Mouse (Mus musculus) intestine, postnatal 0 days (tissue): ENCODE measurements at regions not wholly inside any gene's neighbourhood (a gene's known extent, or its start where the extent isn't known, plus 50 kb on each side); places are given as distances from the start of the nearest gene placed in this dataset.

Experiments
- ATAC-seq: fragments of 200-750 bp; cut with Nextera tagmentation; 2 replicates; pipeline ENCODE4 v1.8.0; 2017; ENCODE audit warnings: mild to moderate bottlenecking, moderate TSS enrichment, moderate library complexity
- H3K27ac ChIP-seq: fragments of 300-500 bp; sonication (generic); 2 replicates; pipeline ENCODE4 v1.5.1; 2014; ENCODE audit warnings: mild to moderate bottlenecking, low read depth, low read length, moderate library complexity
- H3K27me3 ChIP-seq: fragments of 300-500 bp; sonication (generic); replicated peaks from 2 replicates; pipeline ENCODE4 v1.6.1; 2014; ENCODE audit warnings: low read length, mixed read lengths; ENCODE audit not compliant: control insufficient read depth, insufficient read depth
- H3K36me3 ChIP-seq: fragments of 300-500 bp; sonication (generic); 2 replicates; pipeline ENCODE4 v1.6.1; 2014; ENCODE audit warnings: mild to moderate bottlenecking, moderate library complexity; ENCODE audit not compliant: control insufficient read depth, insufficient read depth
- H3K4me1 ChIP-seq: fragments of 300-500 bp; sonication (generic); replicated peaks from 2 replicates; pipeline ENCODE4 v1.6.1; 2014; ENCODE audit warnings: antibody characterized with exemption, low read length, mixed read lengths; ENCODE audit not compliant: control insufficient read depth, insufficient read depth
- H3K4me2 ChIP-seq: fragments of 300-500 bp; sonication (generic); replicated peaks from 2 replicates; pipeline ENCODE4 v1.6.1; 2014; ENCODE audit warnings: low read depth, mild to moderate bottlenecking, moderate library complexity
- H3K4me3 ChIP-seq: fragments of 300-500 bp; sonication (generic); 2 replicates; pipeline ENCODE4 v1.5.1; 2014; ENCODE audit warnings: low read depth, low read length
- H3K9ac ChIP-seq: fragments of 300-500 bp; sonication (generic); 2 replicates; pipeline ENCODE4 v1.6.1; 2014; ENCODE audit warnings: mild to moderate bottlenecking, low read depth, low read length
- H3K9me3 ChIP-seq: fragments of 300-500 bp; sonication (generic); 2 replicates; pipeline ENCODE4 v1.6.1; 2016; ENCODE audit warnings: mixed run types; ENCODE audit not compliant: control insufficient read depth
- CTCF ChIP-seq: sonication (generic); IDR thresholded peaks from 2 replicates; pipeline ENCODE4 v1.5.1; 2016; ENCODE audit warnings: low read depth, mild to moderate bottlenecking, control low read depth, antibody characterized with exemption, moderate library complexity
- WGBS: fragments of 180-500 bp; shearing (Covaris S2); extraction: QIAGEN DNeasy Blood & Tissue Kit; methylation state at CpG from one replicate; pipeline ENCODE4 v1.1.7; 2014; 5-methylcytosine and 5-hydroxymethylcytosine counted together

GRCm38 (mm10) chr1:61265706-61266127 is 288.0 kb downstream of the Icos start:
- Histone ChIP-seq H3K36me3 (no peaks in the 10 kb centered on the region), H3K4me2 (no peak overlapping the region), H3K27ac (no peak overlapping the region), H3K9me3 (no peaks in the 10 kb centered on the region), H3K4me1 (no peaks in the 10 kb centered on the region), H3K9ac (no peak overlapping the region), H3K4me3 (no peak overlapping the region), H3K27me3 (no peaks in the 10 kb centered on the region)
- 48% methylated on average over 4 of the region's 4 CpGs for WGBS
- no peak for ATAC-seq
- no peak for TF ChIP-seq CTCF

GRCm38 (mm10) chr1:61273843-61274242 is 296.1 kb downstream of the Icos start:
- Histone ChIP-seq H3K27me3 (no peaks in the 10 kb centered on the region), H3K9ac (no peak overlapping the region), H3K4me2 (no peak overlapping the region), H3K4me3 (no peak overlapping the region), H3K4me1 (no peaks in the 10 kb centered on the region), H3K27ac (no peak overlapping the region), H3K36me3 (no peaks in the 10 kb centered on the region), H3K9me3 (no peaks in the 10 kb centered on the region)
- no peak for ATAC-seq
- 76% methylated on average over 4 of the region's 4 CpGs for WGBS
- no peak for TF ChIP-seq CTCF

- 94% methylated on average over 1 of the region's 1 CpGs for WGBS
- H3K4me3 ChIP-seq = no peak overlapping the region
- no peaks in the 10 kb centered on the region for H3K27me3 ChIP-seq
- H3K4me1 ChIP-seq = no peaks in the 10 kb centered on the region
- no peak overlapping the region for H3K4me2 ChIP-seq
- no peak for ATAC-seq
- H3K9me3 ChIP-seq = no peaks in the 10 kb centered on the region
- H3K9ac ChIP-seq = no peak overlapping the region
- H3K27ac ChIP-seq = no peak overlapping the region
- TF ChIP-seq CTCF = no peak
- H3K36me3 ChIP-seq = no peaks in the 10 kb centered on the region
Measured at GRCm38 (mm10) chr1:61274244-61274643, 296.5 kb downstream of the Icos start.

GRCm38 (mm10) chr1:61277170-61277710 is 299.5 kb downstream of the Icos start:
- H3K4me3 ChIP-seq = no peak overlapping the region
- 84% methylated on average over 4 of the region's 4 CpGs for WGBS
- no peak for ATAC-seq
- no peak for TF ChIP-seq CTCF
- H3K27me3 ChIP-seq = no peaks in the 10 kb centered on the region
- H3K27ac ChIP-seq = no peak overlapping the region
- H3K9me3 ChIP-seq = no peaks in the 10 kb centered on the region
- no peak overlapping the region for H3K4me2 ChIP-seq
- no peaks in the 10 kb centered on the region for H3K36me3 ChIP-seq
- no peak overlapping the region for H3K9ac ChIP-seq
- no peaks in the 10 kb centered on the region for H3K4me1 ChIP-seq

- no peak overlapping the region for H3K9ac ChIP-seq
- 86% methylated on average over 3 of the region's 3 CpGs for WGBS
- ATAC-seq = no peak
- H3K4me2 ChIP-seq = no peak overlapping the region
- H3K4me3 ChIP-seq = no peak overlapping the region
- no peaks in the 10 kb centered on the region for H3K27me3 ChIP-seq
- no peaks in the 10 kb centered on the region for H3K9me3 ChIP-seq
- H3K36me3 ChIP-seq = no peaks in the 10 kb centered on the region
- no peak overlapping the region for H3K27ac ChIP-seq
- no peaks in the 10 kb centered on the region for H3K4me1 ChIP-seq
- no peak for TF ChIP-seq CTCF
Measured at GRCm38 (mm10) chr1:61288185-61288584, 310.5 kb downstream of the Icos start.

GRCm38 (mm10) chr1:61288946-61289345 is 311.2 kb downstream of the Icos start:
- H3K4me3 ChIP-seq = no peak overlapping the region
- no peaks in the 10 kb centered on the region for H3K9me3 ChIP-seq
- H3K4me1 ChIP-seq = no peaks in the 10 kb centered on the region
- TF ChIP-seq CTCF = no peak
- no peak overlapping the region for H3K27ac ChIP-seq
- no peaks in the 10 kb centered on the region for H3K27me3 ChIP-seq
- 89% methylated on average over 6 of the region's 6 CpGs for WGBS
- no peaks in the 10 kb centered on the region for H3K36me3 ChIP-seq
- no peak overlapping the region for H3K4me2 ChIP-seq
- no peak overlapping the region for H3K9ac ChIP-seq
- ATAC-seq = no peak

- Histone ChIP-seq H3K27me3 (no peaks in the 10 kb centered on the region), H3K9ac (no peak overlapping the region), H3K9me3 (no peaks in the 10 kb centered on the region), H3K36me3 (no peaks in the 10 kb centered on the region), H3K4me1 (no peaks in the 10 kb centered on the region), H3K4me2 (no peak overlapping the region), H3K27ac (no peak overlapping the region), H3K4me3 (no peak overlapping the region)
- TF ChIP-seq CTCF = no peak
- ATAC-seq = no peak
- WGBS = 75% methylated on average over 4 of the region's 4 CpGs
Measured at GRCm38 (mm10) chr1:61289552-61289951, 311.8 kb downstream of the Icos start.
